Mouse (Mus musculus) E14TG2a.4 (cell line): ENCODE measurements around the gene Elavl1.

Experiments used
- CTCF ChIP-seq: conservative IDR thresholded peaks from 2 replicates; pipeline ENCODE4 v1.5.1; 2014; ENCODE audit warnings: low read length
- NANOG ChIP-seq: IDR thresholded peaks from 2 replicates; pipeline ENCODE4 v1.6.1; 2014; ENCODE audit warnings: borderline replicate concordance, low read length, mixed read lengths

DNA sequence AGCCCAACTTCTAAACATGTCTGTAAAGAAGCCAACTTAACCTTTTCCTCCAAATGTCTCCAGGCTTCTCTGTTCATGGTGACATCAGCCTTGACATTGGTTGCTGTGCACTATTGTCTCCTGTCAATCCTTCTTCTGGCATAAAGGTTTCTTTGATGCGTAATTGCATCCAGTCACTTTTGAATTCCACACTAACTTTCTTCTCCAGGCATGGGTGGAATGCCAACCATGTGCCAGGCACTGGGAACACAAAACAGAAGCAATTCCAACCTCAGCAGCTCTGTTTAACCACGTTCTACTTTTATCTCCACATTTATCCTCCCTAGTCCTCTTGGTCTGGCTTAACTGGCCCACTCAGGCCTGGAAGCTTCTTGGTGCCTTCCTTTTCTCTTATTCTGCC is 4.2 kb downstream of the Elavl1 start:
- TF ChIP-seq CTCF (no peak), NANOG (no peak)
